ENCODE assay signal across 10 mouse cellular contexts in the genomic region with DNA sequence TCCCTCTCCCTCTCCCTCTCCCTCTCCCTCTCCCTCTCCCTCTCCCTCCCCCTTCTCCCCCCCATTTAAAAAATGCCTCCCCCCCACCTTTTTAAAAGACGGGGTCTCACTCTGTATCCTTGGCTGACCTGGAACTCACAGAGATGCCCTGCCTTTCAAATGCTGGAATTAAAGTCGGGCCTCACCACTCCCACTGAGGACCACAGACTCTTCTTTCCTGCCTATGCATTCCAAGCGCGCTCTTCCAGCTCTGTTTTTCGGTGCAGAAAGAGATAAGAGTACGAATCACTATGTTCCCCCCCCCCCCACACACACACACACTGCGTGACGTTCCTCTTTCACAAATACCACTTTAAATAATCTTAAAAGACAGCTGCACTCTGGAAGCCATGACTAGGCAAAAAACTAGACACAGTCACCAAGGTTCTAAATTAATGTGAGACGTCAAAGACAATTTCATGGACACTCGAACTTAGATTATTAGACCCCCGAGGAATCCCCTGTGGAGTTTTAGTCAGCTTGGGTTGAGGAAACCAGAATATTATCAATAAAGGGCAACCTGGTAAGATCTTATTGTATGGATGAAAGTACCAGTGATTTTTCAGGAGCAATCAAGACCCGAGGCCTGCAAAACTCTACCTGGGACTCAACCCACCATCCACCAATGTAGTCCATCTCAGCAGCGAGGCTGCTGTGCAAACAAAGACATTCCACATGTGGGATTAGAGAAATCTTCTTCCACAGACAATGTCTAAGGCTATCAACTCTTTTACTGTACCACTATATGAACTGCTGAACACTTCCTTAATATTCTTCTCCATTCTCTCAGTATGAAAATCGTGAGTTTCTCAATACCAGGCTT. TPM values are rescaled to one million over a fixed set of nuclear protein-coding genes. Genes with fewer than 3 reads are reported as not detected.
DNase-seq lines count a peak whose midpoint lies in the region; ATAC-seq and TF ChIP-seq lines count a peak whose summit lies in the region.
"Had no signal": no experiment of that assay in that cellular context is flagged by ENCODE, and none has a peak within 500 bp of the region (broad histone marks: within the 10 kb centered on the region; RNA-seq: fewer than 3 reads in every experiment).

No protein-coding gene starts in this region.

- no peak overlapping the region for H3K9ac ChIP-seq in embryonic facial prominence, embryonic 15.5 days
- H3K9ac ChIP-seq in liver, postnatal 0 days (replicated peaks): peak overlapping the region; percentile 62; the same call in 1 of the 2 replicates
- H3K9ac ChIP-seq: midbrain, embryonic 15.5 days had no signal

- H3K4me3 ChIP-seq in kidney, adult 2 months (ENCODE audit: insufficient read depth, low read depth, low read length): no peak overlapping the region
- H3K4me3 ChIP-seq in G1E (ENCODE audit: low read depth, low read length): peak overlapping the region; percentile 73
- no peak overlapping the region for H3K4me3 ChIP-seq in embryonic facial prominence, embryonic 15.5 days (replicated peaks)
- peak overlapping the region; percentile 45 for H3K4me3 ChIP-seq in liver, postnatal 0 days (ENCODE audit: low read depth, low read length)
- H3K4me3 ChIP-seq: midbrain, embryonic 15.5 days had no signal

- ATAC-seq in G1E (ENCODE audit: extremely low read depth, insufficient number of reproducible peaks, low FRiP score, poor library complexity, severe bottlenecking): peak; percentile 31
- no peak for ATAC-seq in embryonic facial prominence, embryonic 15.5 days (ENCODE audit: insufficient number of reproducible peaks, low FRiP score, low TSS enrichment, low read depth)
- peak; percentile 73 for ATAC-seq in liver, postnatal 0 days
- ATAC-seq: midbrain, embryonic 15.5 days had no signal

- peak overlapping the region; percentile 18 for H3K27ac ChIP-seq in kidney, adult 2 months (ENCODE audit: insufficient read depth, low read depth, low read length)
- peak overlapping the region; percentile 93 for H3K27ac ChIP-seq in embryonic facial prominence, embryonic 15.5 days (replicated peaks)
- peak overlapping the region; percentile 91 for H3K27ac ChIP-seq in liver, postnatal 0 days (ENCODE audit: low read depth)
- H3K27ac ChIP-seq: midbrain, embryonic 15.5 days had no signal

- peak; percentile 84; the same call in 1 of the 2 replicates for TF ChIP-seq EP300 in liver, postnatal 0 days (IDR thresholded peaks at IDR 0.05; ENCODE audit: low read depth)

- H3K9me3 ChIP-seq in G1E (replicated peaks): no peaks in the 10 kb centered on the region
- no peaks in the 10 kb centered on the region for H3K9me3 ChIP-seq in embryonic facial prominence, embryonic 15.5 days (replicated peaks)
- H3K9me3 ChIP-seq in liver, postnatal 0 days (ENCODE audit: low read length): no peaks in the 10 kb centered on the region
- H3K9me3 ChIP-seq: midbrain, embryonic 15.5 days had no signal

- WGBS in kidney, adult 2 months: 73% methylated on average over 14 of the region's 14 CpGs
- 56% methylated on average over 14 of the region's 14 CpGs for WGBS in embryonic facial prominence, embryonic 15.5 days
- 20% methylated on average over 14 of the region's 14 CpGs for WGBS in liver, postnatal 0 days (ENCODE audit: insufficient replicate concordance)

- no peaks in the 10 kb centered on the region for H3K36me3 ChIP-seq in kidney, adult 2 months (ENCODE audit: control insufficient read depth, insufficient read depth, low read length)
- H3K36me3 ChIP-seq in G1E (replicated peaks): peaks cover 40% of the 10 kb centered on the region
- no peaks in the 10 kb centered on the region for H3K36me3 ChIP-seq in embryonic facial prominence, embryonic 15.5 days
- H3K36me3 ChIP-seq in liver, postnatal 0 days (replicated peaks; ENCODE audit: insufficient read depth, low read length): 0 out of 2 replicates have a peak, but pooled peaks cover 10% of the 10 kb centered on the region
- H3K36me3 ChIP-seq: midbrain, embryonic 15.5 days had no signal

- DNase-seq in kidney, adult 2 months: no peak
- DNase-seq in kidney, adult 18-20 months: no peak
- DNase-seq in G1E (ENCODE audit: low spot score): peak; percentile 35
- peak; percentile 37 for DNase-seq in liver, postnatal 0 days
- no peak for DNase-seq in cerebellum, postnatal 36 days
- no peak for DNase-seq in cerebellum, postnatal 25 days
- no peak for DNase-seq in testis, postnatal 10 days (ENCODE audit: low spot score)

- no peak for TF ChIP-seq POLR2A in kidney, adult 2 months (IDR thresholded peaks at IDR 0.05; ENCODE audit: low read depth, low read length)

- no peak for TF ChIP-seq CTCF in kidney, adult 2 months (conservative IDR thresholded peaks at IDR 0.05; ENCODE audit: insufficient read depth, insufficient read length, low read depth, low read length)
- TF ChIP-seq CTCF in G1E (IDR thresholded peaks at IDR 0.05; ENCODE audit: low read depth, low read length): no peak
- no peak for TF ChIP-seq CTCF in liver, postnatal 0 days (IDR thresholded peaks at IDR 0.05; ENCODE audit: low read depth)

- H3K27me3 ChIP-seq in kidney, adult 2 months (replicated peaks; ENCODE audit: control insufficient read depth, insufficient read depth, low read length): no peaks in the 10 kb centered on the region
- no peaks in the 10 kb centered on the region for H3K27me3 ChIP-seq in G1E (ENCODE audit: insufficient read depth, low read length)
- no peaks in the 10 kb centered on the region for H3K27me3 ChIP-seq in embryonic facial prominence, embryonic 15.5 days
- no peaks in the 10 kb centered on the region for H3K27me3 ChIP-seq in liver, postnatal 0 days (ENCODE audit: insufficient read depth, low read length)
- H3K27me3 ChIP-seq: midbrain, embryonic 15.5 days had no signal

- peaks cover 2% of the 10 kb centered on the region; the same call in 1 of the 2 replicates for H3K4me1 ChIP-seq in kidney, adult 2 months (ENCODE audit: control insufficient read depth, insufficient read depth, low read length)
- H3K4me1 ChIP-seq in G1E (ENCODE audit: insufficient read depth, low read depth, low read length): peaks cover 81% of the 10 kb centered on the region
- H3K4me1 ChIP-seq in embryonic facial prominence, embryonic 15.5 days: peaks cover 38% of the 10 kb centered on the region
- H3K4me1 ChIP-seq in liver, postnatal 0 days (ENCODE audit: insufficient read depth): peaks cover 13% of the 10 kb centered on the region
- H3K4me1 ChIP-seq: midbrain, embryonic 15.5 days had no signal

- H3K4me2 ChIP-seq in embryonic facial prominence, embryonic 15.5 days (replicated peaks): peak overlapping the region; percentile 40; the same call in 1 of the 2 replicates
- peak overlapping the region; percentile 62 for H3K4me2 ChIP-seq in liver, postnatal 0 days (ENCODE audit: low read depth, low read length)
- H3K4me2 ChIP-seq: midbrain, embryonic 15.5 days had no signal

RNA-seq across cellular contexts. Expression of a gene that starts 2.1 kb away (rescaled TPM):
- polyA plus RNA-seq in kidney, adult 2 months (2012; rRNA removed): 49.0 and 77.4 TPM in 2 replicates
- total RNA-seq in G1E (2014; fragmentation: Nextera tagmentation): 1,122 and 1,191 TPM in 2 replicates
- total RNA-seq in G1E (2017): 613 and 661 TPM in 2 replicates
- 119 and 124 TPM in 2 replicates for polyA plus RNA-seq in G1E (2012)
- polyA plus RNA-seq in embryonic facial prominence, embryonic 15.5 days (2015; fragmentation: Nextera tagmentation; extraction: Ambion mirVana): 140 and 145 TPM in 2 replicates
- polyA plus RNA-seq in liver, postnatal 0 days (2015; fragmentation: Nextera tagmentation; extraction: Ambion mirVana): 190 and 192 TPM in 2 replicates

RNA-seq across cellular contexts. Expression of a gene that starts 15.9 kb away (rescaled TPM):
- polyA plus RNA-seq in kidney, adult 2 months (2012; rRNA removed): 0.58 and 0.64 TPM in 2 replicates
- not detected in 2 replicates for total RNA-seq in G1E (2014; fragmentation: Nextera tagmentation)
- total RNA-seq in G1E (2017): 0.05 and 0.06 TPM in 2 replicates
- polyA plus RNA-seq in G1E (2012): not detected in 2 replicates
- polyA plus RNA-seq in embryonic facial prominence, embryonic 15.5 days (2015; fragmentation: Nextera tagmentation; extraction: Ambion mirVana): not detected in 2 replicates
- polyA plus RNA-seq in liver, postnatal 0 days (2015; fragmentation: Nextera tagmentation; extraction: Ambion mirVana): 0.34 and 0.77 TPM in 2 replicates
- total RNA-seq: gastrocnemius, adult 8-10 months had no signal
- polyA plus RNA-seq: midbrain, embryonic 15.5 days had no signal

RNA-seq across cellular contexts. Expression of a gene that starts 17.6 kb away (rescaled TPM):
- 0.15 TPM in 1 of 2 replicates, not detected in the other for polyA plus RNA-seq in kidney, adult 2 months (2012; rRNA removed)
- 0.34 TPM in 1 of 2 replicates, not detected in the other for total RNA-seq in G1E (2014; fragmentation: Nextera tagmentation)
- 0.76 and 0.87 TPM in 2 replicates for total RNA-seq in G1E (2017)
- not detected in 2 replicates for polyA plus RNA-seq in G1E (2012)
- 0.60 and 0.80 TPM in 2 replicates for polyA plus RNA-seq in embryonic facial prominence, embryonic 15.5 days (2015; fragmentation: Nextera tagmentation; extraction: Ambion mirVana)
- polyA plus RNA-seq in liver, postnatal 0 days (2015; fragmentation: Nextera tagmentation; extraction: Ambion mirVana): 0.40 and 0.42 TPM in 2 replicates
- total RNA-seq: gastrocnemius, adult 8-10 months had no signal
- polyA plus RNA-seq: midbrain, embryonic 15.5 days had no signal

Comparison
In these comparisons a context has a peak if more than half of its experiments do, and no peak if none do; other contexts are left out.
1. DNase-seq: peak in G1E (single experiment) and liver, postnatal 0 days (single experiment); none in kidney, adult 2 months (single experiment), kidney, adult 18-20 months (single experiment), cerebellum, postnatal 36 days (0 of 2), cerebellum, postnatal 25 days (0 of 2) and testis, postnatal 10 days (single experiment).
2. H3K27ac ChIP-seq: peak in every context shown above with its lines; median percentile 93 in embryonic facial prominence, embryonic 15.5 days; 91 in liver, postnatal 0 days; 18 in kidney, adult 2 months.
3. H3K4me3 ChIP-seq: peak in G1E (single experiment) and liver, postnatal 0 days (single experiment); none in kidney, adult 2 months (single experiment) and embryonic facial prominence, embryonic 15.5 days (single experiment).